Mouse (Mus musculus) ovary, adult 18-20 months (tissue): ENCODE data around the gene Gsdma2.
"Not testable (repeated sequence)": the region's sequence is repeated elsewhere in the genome, so short reads cannot be mapped to it uniquely, and the experiment has no call there.

ENCODE experiments used
- DNase-seq: peaks from one replicate; pipeline ENCODE4 v3.0.0; 2022; ENCODE audit warnings: low spot score, mixed read lengths

Gsdma2 gene

GRCm38 (mm10) chr11:98668984-98669383 lies 22.4 kb downstream of the Gsdma2 start:
- no peak for DNase-seq

- DNase-seq, result no peak
These were observed 24.8 kb downstream of the Gsdma2 start for GRCm38 (mm10) chr11:98671284-98671815.

GRCm38 (mm10) chr11:98671857-98672256 lies 25.3 kb downstream of the Gsdma2 start:
- no peak for DNase-seq

GRCm38 (mm10) chr11:98672482-98672881 lies 25.9 kb downstream of the Gsdma2 start:
- no peak for DNase-seq

- DNase-seq, result peak; percentile 34
These were observed 26.6 kb downstream of the Gsdma2 start for GRCm38 (mm10) chr11:98673136-98673535.

- no peak for DNase-seq
These were observed 29.3 kb downstream of the Gsdma2 start for GRCm38 (mm10) chr11:98675829-98676363.

- no peak for DNase-seq
These were observed 33.5 kb downstream of the Gsdma2 start for GRCm38 (mm10) chr11:98680023-98680422.

- not testable (repeated sequence) for DNase-seq
These were observed 34.0 kb downstream of the Gsdma2 start for GRCm38 (mm10) chr11:98680595-98680994.

GRCm38 (mm10) chr11:98681186-98681585 lies 34.6 kb downstream of the Gsdma2 start:
- DNase-seq, result no peak

- DNase-seq, result peak; percentile 94
These were observed 35.5 kb downstream of the Gsdma2 start, which contains the start of gene Psmd3 for GRCm38 (mm10) chr11:98681786-98682745. Gene Psmd3, plus strand, starts transcription at chr11:98682554.

GRCm38 (mm10) chr11:98682811-98683210 lies 36.3 kb downstream of the Gsdma2 start:
- DNase-seq, result no peak

- no peak for DNase-seq
These were observed 39.1 kb downstream of the Gsdma2 start for GRCm38 (mm10) chr11:98685642-98686041.

- no peak for DNase-seq
These were observed 40.4 kb downstream of the Gsdma2 start for GRCm38 (mm10) chr11:98686976-98687375.

- DNase-seq, result no peak
These were observed 41.5 kb downstream of the Gsdma2 start for GRCm38 (mm10) chr11:98688009-98688408.

GRCm38 (mm10) chr11:98693201-98693600 lies 46.6 kb downstream of the Gsdma2 start:
- no peak for DNase-seq

GRCm38 (mm10) chr11:98693746-98694145 lies 47.2 kb downstream of the Gsdma2 start:
- no peak for DNase-seq

- no peak for DNase-seq
These were observed 47.7 kb downstream of the Gsdma2 start for GRCm38 (mm10) chr11:98694301-98694700.

- no peak for DNase-seq
These were observed 48.8 kb downstream of the Gsdma2 start for GRCm38 (mm10) chr11:98695408-98695807.

- no peak for DNase-seq
These were observed 50.1 kb downstream of the Gsdma2 start for GRCm38 (mm10) chr11:98696454-98697216.

- no peak for DNase-seq
These were observed 50.7 kb downstream of the Gsdma2 start for GRCm38 (mm10) chr11:98697225-98697624.

GRCm38 (mm10) chr11:98698849-98699640 lies 52.5 kb downstream of the Gsdma2 start:
- DNase-seq, result no peak
